Mouse (Mus musculus) olfactory bulb, adult 2 months (tissue): ENCODE results near the gene Etnk1. TPM values are rescaled to one million over a fixed set of nuclear protein-coding genes. Genes with fewer than 3 reads are reported as not detected.
A peak's percentile ranks its signal among the peaks of the same experiment; 100 is the strongest.

ENCODE experiments used
- H3K27ac ChIP-seq: fragments of 200-500 bp; 2 replicates; pipeline ENCODE4 v1.5.1; 2012; ENCODE audit warnings: low read depth, low read length; ENCODE audit not compliant: insufficient read depth
- H3K4me1 ChIP-seq: fragments of 200-500 bp; 2 replicates; pipeline ENCODE4 v1.6.1; 2012; ENCODE audit warnings: low read length; ENCODE audit not compliant: control insufficient read depth, insufficient read depth
- H3K4me3 ChIP-seq: fragments of 200-500 bp; 2 replicates; pipeline ENCODE4 v1.5.1; 2012; ENCODE audit warnings: mild to moderate bottlenecking, low read depth, low read length, moderate library complexity; ENCODE audit not compliant: insufficient read depth
- CTCF ChIP-seq: fragments of 200-500 bp; IDR thresholded peaks from 2 replicates; pipeline ENCODE4 v1.5.1; 2012; ENCODE audit warnings: low read depth, mild to moderate bottlenecking, low read length, moderate library complexity; ENCODE audit not compliant: insufficient read depth
- POLR2A ChIP-seq: fragments of 200-500 bp; IDR thresholded peaks from 2 replicates; pipeline ENCODE4 v1.6.1; 2012; ENCODE audit warnings: mild to moderate bottlenecking, low read depth, low read length, moderate library complexity; ENCODE audit not compliant: insufficient read depth
- WGBS: fragments of 180-500 bp; shearing (Covaris S2); methylation state at CpG from one replicate; pipeline ENCODE4 v1.1.7; 2018; 5-methylcytosine and 5-hydroxymethylcytosine counted together
- polyA plus RNA-seq: library from polyadenylated mRNA; stranded (reverse); fragments of >200 nt; gene quantifications from 2 replicates; pipeline ENCODE4 v1.2.4, GENCODE M21; 2012; ENCODE audit warnings: low replicate concordance; ENCODE audit not compliant: missing spikeins, insufficient read depth, insufficient read length

Etnk1 gene
- polyA plus RNA-seq, 1 experiment, result 140 TPM

DNA sequence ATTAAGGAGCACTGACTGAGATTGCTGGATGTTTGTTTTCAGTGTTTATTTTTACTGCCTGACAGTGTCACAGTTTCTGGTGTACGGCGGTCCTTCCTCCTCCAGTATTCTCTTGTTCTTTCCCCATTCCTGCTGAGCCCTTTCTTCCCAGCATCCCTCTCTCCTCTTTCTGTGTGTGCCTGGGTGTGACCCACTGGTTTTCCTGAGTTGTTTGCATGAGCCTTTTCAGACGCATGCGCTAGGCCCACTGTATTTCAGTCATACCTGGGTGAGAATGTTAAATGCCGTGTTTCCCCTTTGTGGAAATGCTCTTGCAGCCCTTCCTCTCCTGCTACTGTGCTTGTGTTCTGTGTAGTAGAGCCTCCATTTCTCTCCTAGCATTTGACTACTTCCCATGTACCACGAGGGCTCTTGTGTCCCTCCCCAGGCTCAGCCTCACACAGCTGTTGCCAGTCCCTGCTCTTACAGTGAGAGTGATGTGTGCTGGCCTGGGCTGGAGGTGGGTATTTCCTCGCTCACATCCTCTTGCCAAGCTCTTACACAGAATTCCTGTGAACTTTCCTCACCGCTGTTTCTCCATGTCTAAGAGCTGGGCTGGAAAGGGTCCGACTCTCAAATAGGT is 24.6 kb downstream of the Etnk1 start:
- TF ChIP-seq CTCF (no peak), POLR2A (no peak)
- 0 out of 2 replicates have a peak overlapping the region, but pooled peaks have one; percentile 6 for H3K27ac ChIP-seq
- no peak overlapping the region for H3K4me3 ChIP-seq
- peaks cover 6% of the 10 kb centered on the region for H3K4me1 ChIP-seq
- 38% methylated on average over 9 of the region's 9 CpGs for WGBS

DNA sequence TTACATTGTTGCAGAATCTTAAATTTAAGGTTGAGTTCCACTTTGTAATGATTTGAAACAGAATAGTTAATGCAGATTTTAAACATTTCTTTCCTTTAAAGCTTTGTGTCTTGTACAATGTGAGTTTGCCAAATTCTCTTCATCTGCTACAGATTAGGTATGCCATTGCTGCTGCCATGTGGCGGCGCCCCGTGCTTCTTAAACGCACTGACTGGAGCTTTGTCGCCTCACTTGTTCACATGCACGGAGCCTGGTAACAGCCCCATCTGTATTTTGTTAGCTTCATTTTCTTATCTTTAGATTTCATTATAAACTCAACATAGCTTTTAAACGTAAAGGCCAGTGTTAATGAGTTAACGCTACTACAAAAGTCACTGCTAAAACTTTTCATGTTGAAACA is 25.7 kb downstream of the Etnk1 start:
- H3K4me3 ChIP-seq, result no peak overlapping the region
- peaks cover 6% of the 10 kb centered on the region for H3K4me1 ChIP-seq
- TF ChIP-seq CTCF, result no peak
- no peak for TF ChIP-seq POLR2A
- no peak overlapping the region for H3K27ac ChIP-seq
- 79% methylated on average over 8 of the region's 8 CpGs for WGBS

DNA sequence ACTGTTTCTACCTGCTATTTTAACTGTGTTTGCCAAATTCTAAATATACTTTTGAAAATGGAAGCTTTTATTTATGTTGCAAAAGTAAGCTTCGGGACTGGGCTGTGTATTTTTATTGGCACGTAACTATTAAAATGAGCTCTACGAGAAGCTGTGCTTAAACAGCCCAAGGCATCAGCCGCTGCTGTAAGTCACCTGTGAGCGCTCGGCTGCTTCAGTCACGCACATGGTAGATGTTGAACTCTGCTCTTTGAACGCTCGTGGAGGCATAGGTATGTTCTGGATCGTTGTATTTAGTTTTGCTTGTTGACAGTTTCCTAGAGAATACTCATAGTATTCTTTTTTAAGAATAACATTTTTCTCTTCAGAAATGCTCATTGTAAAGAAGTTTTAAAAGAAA is 26.1 kb downstream of the Etnk1 start:
- Histone ChIP-seq H3K4me1 (peaks cover 6% of the 10 kb centered on the region), H3K27ac (no peak overlapping the region), H3K4me3 (no peak overlapping the region)
- TF ChIP-seq POLR2A (no peak), CTCF (no peak)
- WGBS, result 88% methylated on average over 10 of the region's 10 CpGs

DNA sequence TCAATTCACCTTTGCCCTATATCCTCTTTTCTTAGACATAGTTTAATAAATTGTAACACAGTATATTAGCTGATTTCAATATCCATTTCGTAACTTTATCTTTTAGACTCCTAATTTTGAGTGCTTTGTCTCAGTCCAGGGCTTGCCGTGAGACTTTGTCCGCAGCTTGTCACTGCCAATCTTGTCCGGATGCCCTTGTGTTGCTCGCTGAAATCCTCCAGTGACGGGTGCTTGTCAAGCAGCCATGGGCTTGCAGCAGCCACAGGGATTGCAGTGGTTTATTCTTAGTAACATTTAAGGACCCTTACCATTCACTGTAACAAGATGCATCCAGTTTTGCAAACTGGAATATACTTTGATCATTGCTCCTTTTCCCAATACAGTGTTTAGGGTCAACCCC is 26.6 kb downstream of the Etnk1 start:
- Histone ChIP-seq H3K27ac (no peak overlapping the region), H3K4me1 (peaks cover 6% of the 10 kb centered on the region), H3K4me3 (no peak overlapping the region)
- no peak for TF ChIP-seq POLR2A
- TF ChIP-seq CTCF, result no peak
- 88% methylated on average over 6 of the region's 6 CpGs for WGBS

DNA sequence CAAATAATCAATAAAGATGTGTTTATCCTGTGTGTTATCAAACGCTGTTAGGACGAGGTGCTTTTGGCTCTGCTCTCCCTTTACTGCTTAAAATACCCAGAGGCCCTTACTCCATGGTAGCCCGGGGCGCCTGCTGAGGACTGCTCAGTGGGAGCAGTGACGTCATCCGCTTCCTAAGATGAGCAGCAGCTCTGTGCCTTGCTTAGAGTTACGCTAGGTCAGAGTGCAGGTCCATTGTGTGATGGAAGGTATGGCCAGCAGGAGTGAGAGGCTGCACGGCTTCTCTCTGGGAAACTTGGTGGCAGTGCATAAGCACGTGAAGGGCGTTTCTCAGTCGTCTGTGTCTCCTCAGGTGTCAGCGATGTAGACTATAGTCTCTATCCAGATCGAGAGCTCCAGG is 30.0 kb downstream of the Etnk1 start:
- Histone ChIP-seq H3K4me3 (no peak overlapping the region), H3K27ac (no peak overlapping the region), H3K4me1 (no peaks in the 10 kb centered on the region)
- TF ChIP-seq CTCF, result no peak
- no peak for TF ChIP-seq POLR2A
- WGBS, result 87% methylated on average over 13 of the region's 13 CpGs

DNA sequence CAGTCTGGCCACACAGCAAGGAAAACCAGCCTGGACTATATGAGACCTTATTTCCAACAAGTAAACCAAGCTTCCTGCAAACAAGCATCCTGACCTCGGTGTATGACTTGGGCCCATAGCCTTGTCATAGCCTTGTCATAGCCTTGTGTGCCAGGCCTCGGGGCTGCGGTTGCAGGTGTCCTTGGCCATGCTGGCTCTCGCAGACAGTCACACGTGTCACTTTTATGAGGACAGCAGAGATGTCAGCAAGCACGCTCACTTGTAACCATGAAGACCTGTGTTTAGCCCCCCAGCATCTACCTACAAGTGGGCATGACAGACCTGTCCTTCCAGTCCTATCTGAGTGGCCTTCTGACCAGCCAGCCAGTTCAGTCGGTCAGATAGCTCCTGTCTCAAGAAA is 31.4 kb downstream of the Etnk1 start:
- 96% methylated on average over 7 of the region's 7 CpGs for WGBS
- TF ChIP-seq POLR2A, result no peak
- no peak for TF ChIP-seq CTCF
- Histone ChIP-seq H3K4me3 (no peak overlapping the region), H3K27ac (no peak overlapping the region), H3K4me1 (peaks cover 3% of the 10 kb centered on the region; the same call in 1 of the 2 replicates)

DNA sequence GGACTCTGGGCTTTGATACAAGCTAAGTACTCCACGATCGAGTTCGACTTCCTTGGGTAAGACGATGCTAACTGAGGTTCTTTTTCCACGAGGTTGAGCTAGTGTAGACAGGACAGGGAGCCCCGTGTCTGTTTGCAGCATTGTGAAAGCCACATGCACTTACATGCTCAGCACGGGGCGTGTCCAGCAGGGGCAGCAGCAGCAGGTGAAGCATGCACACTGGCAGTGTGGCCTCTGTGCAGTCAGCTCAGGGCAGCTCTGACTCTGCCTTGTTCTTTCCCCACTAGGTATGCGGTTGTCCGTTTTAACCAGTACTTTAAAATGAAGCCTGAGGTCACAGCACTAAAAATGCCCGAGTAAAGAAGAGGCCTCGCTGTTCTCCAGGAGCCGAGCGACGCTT is 36.1 kb downstream of the Etnk1 start:
- 92% methylated on average over 15 of the region's 15 CpGs for WGBS
- Histone ChIP-seq H3K4me3 (no peak overlapping the region), H3K27ac (no peak overlapping the region), H3K4me1 (peaks cover 6% of the 10 kb centered on the region; the same call in 1 of the 2 replicates)
- TF ChIP-seq POLR2A (no peak), CTCF (no peak)

DNA sequence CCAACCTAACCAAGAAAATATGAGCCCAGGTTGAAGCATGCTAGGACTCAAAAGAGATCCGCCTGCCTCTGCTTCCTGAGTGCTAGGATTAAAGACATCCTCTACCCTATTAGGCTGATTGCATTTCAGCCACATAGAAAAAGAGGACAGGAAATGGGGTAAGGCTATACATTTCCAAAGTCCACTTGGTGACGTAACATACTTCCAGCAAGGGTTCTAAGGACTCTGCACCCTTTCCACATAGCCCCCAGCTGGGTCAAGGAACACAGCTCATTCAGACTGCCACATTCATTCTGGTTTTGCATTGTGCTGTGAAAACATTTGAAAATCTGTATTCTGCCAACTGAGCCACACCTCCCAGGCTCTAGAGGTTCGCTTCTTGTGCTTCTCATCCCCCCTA is 41.9 kb downstream of the Etnk1 start:
- Histone ChIP-seq H3K4me1 (peaks cover 3% of the 10 kb centered on the region; the same call in 1 of the 2 replicates), H3K27ac (no peak overlapping the region), H3K4me3 (no peak overlapping the region)
- 97% methylated on average over 3 of the region's 3 CpGs for WGBS
- no peak for TF ChIP-seq POLR2A
- TF ChIP-seq CTCF, result no peak

DNA sequence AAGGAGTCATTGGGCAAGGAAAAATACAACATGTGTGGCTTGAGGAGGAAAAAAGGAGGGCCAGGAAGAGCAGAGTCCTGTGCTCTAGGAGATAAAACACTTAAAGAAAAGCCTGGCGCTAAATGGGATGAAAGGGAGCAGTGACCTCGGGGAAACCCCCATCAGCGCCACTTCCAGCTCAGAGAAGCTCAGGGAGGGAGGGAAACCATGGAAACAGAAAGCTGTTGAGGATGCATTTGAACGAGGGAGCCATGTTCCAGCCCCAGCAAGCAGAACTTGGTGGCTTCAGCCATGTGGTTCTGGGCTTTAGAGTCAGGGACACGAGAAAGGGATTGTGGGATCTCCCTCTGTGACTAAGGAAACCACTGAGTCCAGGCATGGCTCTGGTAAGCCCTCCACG is 45.7 kb downstream of the Etnk1 start:
- TF ChIP-seq CTCF (no peak), POLR2A (no peak)
- WGBS, result 71% methylated on average over 6 of the region's 6 CpGs
- Histone ChIP-seq H3K4me1 (no peaks in the 10 kb centered on the region), H3K4me3 (no peak overlapping the region), H3K27ac (no peak overlapping the region)

DNA sequence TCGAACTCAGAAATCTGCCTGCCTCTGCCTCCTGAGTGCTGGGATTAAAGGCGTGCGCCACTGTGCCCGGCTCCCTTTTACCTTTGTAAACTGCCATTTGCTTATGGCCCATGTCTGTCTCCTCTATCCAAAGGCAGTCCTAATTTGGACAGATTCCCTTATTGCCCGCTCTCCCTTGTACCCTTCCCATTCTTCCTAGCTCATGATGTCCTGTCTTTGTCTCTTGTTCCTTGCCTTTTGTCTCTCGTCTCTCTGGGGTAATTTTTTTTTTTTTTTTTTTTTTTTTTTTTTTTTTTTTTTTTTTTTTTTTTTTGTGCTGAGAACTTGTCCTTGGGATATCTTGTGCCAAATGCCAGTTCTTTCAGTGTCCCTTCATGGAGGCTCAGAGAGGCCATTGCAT is 46.4 kb downstream of the Etnk1 start:
- WGBS, result 96% methylated on average over 6 of the region's 6 CpGs
- TF ChIP-seq CTCF (no peak), POLR2A (no peak)
- no peak overlapping the region for H3K4me3 ChIP-seq
- H3K4me1 ChIP-seq, result no peaks in the 10 kb centered on the region
- H3K27ac ChIP-seq, result no peak overlapping the region
